Mouse (Mus musculus): Measurements from ENCODE around the gene Kmt2b.

DNA sequence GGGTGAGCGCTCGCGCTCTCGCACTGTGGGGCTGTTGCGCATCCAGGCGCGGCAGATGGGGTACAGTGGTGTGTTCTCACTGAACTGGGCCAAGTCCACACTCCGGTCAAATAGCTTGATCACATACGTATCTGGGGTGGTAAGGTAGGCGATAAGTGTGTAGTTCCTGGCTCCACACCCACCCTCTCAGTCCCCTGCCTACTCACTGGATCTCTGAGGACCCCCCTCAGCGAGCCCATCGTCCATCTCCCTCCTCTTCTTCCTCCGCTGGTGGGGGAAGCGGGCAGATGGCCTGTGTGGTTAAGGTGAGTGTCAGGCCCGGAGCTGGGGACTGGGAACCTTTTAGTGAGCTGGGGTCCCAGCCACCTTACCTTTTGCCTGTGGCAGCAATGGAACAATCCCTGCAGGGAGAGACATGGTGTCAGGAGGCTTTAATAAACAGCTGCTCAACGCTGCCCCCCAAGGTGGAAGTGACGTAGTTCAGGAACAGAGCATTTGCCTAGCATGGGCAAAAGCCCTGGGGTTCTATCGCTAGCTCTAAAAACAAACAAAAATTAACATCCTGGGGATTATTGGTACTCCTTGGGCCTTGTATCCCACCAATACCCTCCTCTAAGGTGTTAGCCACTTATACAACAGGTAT, 31.5 kb downstream of the Kmt2b start:
- no peak for TF ChIP-seq ZNF384 (IDR thresholded peaks at IDR 0.05; ENCODE audit: low read depth, low read length)
- no peak for TF ChIP-seq POLR2A (IDR thresholded peaks at IDR 0.05; ENCODE audit: control insufficient read depth in 1 of 2, insufficient read depth in 1 of 2, low read depth in 1 of 2, low read length in 2 of 2, poor library complexity in 1 of 2)
- TF ChIP-seq CTCF (IDR thresholded peaks at IDR 0.05 in 2 of 3, conservative IDR thresholded peaks at IDR 0.05 in 1 of 3; ENCODE audit: control insufficient read depth in 1 of 3, insufficient read depth in 1 of 3, low read depth in 2 of 3, low read length in 3 of 3, poor library complexity in 1 of 3, severe bottlenecking in 1 of 3) = peak; percentile 41 to 55 (median 45)
- TF ChIP-seq NELFE (IDR thresholded peaks at IDR 0.05; ENCODE audit: low read depth, low read length) = no peak
- no peak for TF ChIP-seq KAT2A (conservative IDR thresholded peaks at IDR 0.05; ENCODE audit: low read depth, low read length)
- TF ChIP-seq USF2 (IDR thresholded peaks at IDR 0.05; ENCODE audit: borderline replicate concordance in 1 of 2, insufficient read depth in 1 of 2, low read depth in 1 of 2, low read length in 2 of 2) = no peak
- no peak for TF ChIP-seq POLR2AphosphoS2 (IDR thresholded peaks at IDR 0.05; ENCODE audit: low read length)
- no peak for TF ChIP-seq POLR2AphosphoS5 (IDR thresholded peaks at IDR 0.05; ENCODE audit: borderline replicate concordance, low read depth, low read length)
- no peak for TF ChIP-seq CHD2 (IDR thresholded peaks at IDR 0.05; ENCODE audit: low read length)
- TF ChIP-seq EP300 (IDR thresholded peaks at IDR 0.05; ENCODE audit: low read depth in 1 of 2, low read length in 2 of 2) = no peak
- no peak for TF ChIP-seq MAZ (IDR thresholded peaks at IDR 0.05; ENCODE audit: low read depth, low read length)
